Mouse (Mus musculus) ES-E14 (cell line): ENCODE measurements around the gene Tnfrsf25.

ENCODE experiments used
- CHD2 ChIP-seq: IDR thresholded peaks from 2 replicates; pipeline ENCODE4 v1.6.1; 2014; ENCODE audit warnings: mild to moderate bottlenecking, low read depth, low read length, inconsistent platforms
- MAFK ChIP-seq: IDR thresholded peaks from 2 replicates; pipeline ENCODE4 v1.6.1; 2014; ENCODE audit warnings: mild to moderate bottlenecking, low read depth, low read length, inconsistent platforms; ENCODE audit not compliant: insufficient read depth

DNA sequence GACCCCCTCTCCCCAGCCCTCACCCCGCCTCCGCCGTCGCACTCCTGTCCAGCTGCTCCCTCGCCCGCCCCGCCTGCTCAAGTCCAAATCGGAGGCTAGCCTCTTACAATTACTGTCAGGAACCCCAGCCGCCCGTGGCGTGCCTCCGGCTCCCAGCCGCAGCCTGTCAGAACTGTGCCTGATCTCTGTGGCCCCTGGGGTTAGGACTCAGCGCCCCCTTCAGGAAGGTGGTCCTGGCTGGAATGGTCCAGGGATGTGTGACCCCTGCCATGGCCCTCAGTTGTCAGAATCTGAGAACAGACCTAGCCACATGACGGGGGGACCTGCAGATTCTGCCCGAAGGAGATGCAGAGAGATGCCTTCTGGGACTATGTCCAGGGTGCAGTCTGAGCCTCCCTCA lies 1.7 kb upstream of the Tnfrsf25 start:
- TF ChIP-seq CHD2: no peak
- no peak for TF ChIP-seq MAFK
